Mouse (Mus musculus) testis, adult 2 months (tissue): Measurements from ENCODE around the gene Polr2a. TPM values are rescaled to one million over a fixed set of nuclear protein-coding genes. Genes with fewer than 3 reads are reported as not detected.

Experiments
- H3K27ac ChIP-seq: fragments of 200-500 bp; 2 replicates; pipeline ENCODE4 v1.5.1; 2012; ENCODE audit warnings: low read depth, low read length; ENCODE audit not compliant: control insufficient read depth, insufficient read depth
- H3K27me3 ChIP-seq: fragments of 200-500 bp; 2 replicates; pipeline ENCODE4 v1.6.1; 2012; ENCODE audit warnings: mild to moderate bottlenecking, low read length, moderate library complexity; ENCODE audit not compliant: control insufficient read depth, insufficient read depth
- H3K36me3 ChIP-seq: fragments of 200-500 bp; 2 replicates; pipeline ENCODE4 v1.6.1; 2012; ENCODE audit warnings: mild to moderate bottlenecking, low read length; ENCODE audit not compliant: control insufficient read depth, insufficient read depth
- H3K4me1 ChIP-seq: fragments of 200-500 bp; 2 replicates; pipeline ENCODE4 v1.6.1; 2012; ENCODE audit warnings: low read length; ENCODE audit not compliant: control insufficient read depth, insufficient read depth
- H3K4me3 ChIP-seq: fragments of 200-500 bp; 2 replicates; pipeline ENCODE4 v1.5.1; 2012; ENCODE audit warnings: low read depth, mild to moderate bottlenecking, low read length, moderate library complexity, mixed read lengths; ENCODE audit not compliant: control insufficient read depth
- CTCF ChIP-seq: fragments of 200-500 bp; IDR thresholded peaks from 2 replicates; pipeline ENCODE4 v1.5.1; 2012; ENCODE audit warnings: low read depth, mild to moderate bottlenecking, inconsistent platforms, low read length, moderate library complexity; ENCODE audit not compliant: control insufficient read depth, insufficient read depth, insufficient replicate concordance
- POLR2A ChIP-seq: fragments of 200-500 bp; IDR thresholded peaks from 2 replicates; pipeline ENCODE4 v1.6.1; 2012; ENCODE audit warnings: low read depth, mild to moderate bottlenecking, inconsistent platforms, low read length, moderate library complexity; ENCODE audit not compliant: control insufficient read depth
- polyA plus RNA-seq: library from polyadenylated mRNA; depleted of rRNA; stranded (reverse); fragments of >200 nt; gene quantifications from 2 replicates; pipeline ENCODE4 v1.2.3, GENCODE M21; 2012

Gene Polr2a
- polyA plus RNA-seq, 1 experiment = 75.8 TPM

GRCm38 (mm10) chr11:69766872-69767624 is 8.6 kb upstream of the Polr2a start:
- no peaks in the 10 kb centered on the region for H3K27me3 ChIP-seq
- peaks cover 12% of the 10 kb centered on the region for H3K4me1 ChIP-seq
- H3K27ac ChIP-seq = no peak overlapping the region
- TF ChIP-seq POLR2A = no peak
- no peak for TF ChIP-seq CTCF
- peak overlapping the region; percentile 3 for H3K4me3 ChIP-seq
- no peaks in the 10 kb centered on the region for H3K36me3 ChIP-seq

- Histone ChIP-seq H3K4me3 (peak overlapping the region; percentile 85), H3K36me3 (no peaks in the 10 kb centered on the region), H3K27me3 (no peaks in the 10 kb centered on the region), H3K27ac (no peak overlapping the region; the same call in 1 of the 2 replicates), H3K4me1 (peaks cover 12% of the 10 kb centered on the region)
- TF ChIP-seq POLR2A = no peak
- TF ChIP-seq CTCF = no peak
These were observed 7.7 kb upstream of the Polr2a start for GRCm38 (mm10) chr11:69766126-69766609.

GRCm38 (mm10) chr11:69765221-69766125 is 7.0 kb upstream of the Polr2a start, which contains the start of gene Zbtb4:
Gene Zbtb4, plus strand, starts transcription at chr11:69765912.
- TF ChIP-seq CTCF (no peak), POLR2A (no peak)
- Histone ChIP-seq H3K27me3 (no peaks in the 10 kb centered on the region), H3K4me1 (peaks cover 12% of the 10 kb centered on the region), H3K36me3 (no peaks in the 10 kb centered on the region), H3K27ac (peak within 1 kb of the TSS; percentile 63), H3K4me3 (peak within 1 kb of the TSS; percentile 85)

- Histone ChIP-seq H3K27ac (no peak overlapping the region), H3K36me3 (no peaks in the 10 kb centered on the region), H3K4me1 (peaks cover 20% of the 10 kb centered on the region), H3K4me3 (no peak overlapping the region; the same call in 1 of the 2 replicates), H3K27me3 (no peaks in the 10 kb centered on the region)
- TF ChIP-seq CTCF = peak; percentile 14; the same call in 1 of the 2 replicates
- TF ChIP-seq POLR2A = no peak
These were observed 5.1 kb upstream of the Polr2a start for GRCm38 (mm10) chr11:69763551-69763950.

- H3K4me3 ChIP-seq = peak within 1 kb of the TSS; percentile 99
- peaks cover 1% of the 10 kb centered on the region for H3K36me3 ChIP-seq
- peaks cover 17% of the 10 kb centered on the region for H3K4me1 ChIP-seq
- H3K27ac ChIP-seq = no peak within 1 kb of the TSS
- no peaks in the 10 kb centered on the region for H3K27me3 ChIP-seq
- TF ChIP-seq CTCF (no peak), POLR2A (no peak)
These were observed 3.4 kb upstream of the Polr2a start, which contains the start of gene Slc35g3 for GRCm38 (mm10) chr11:69761868-69762267. Gene Slc35g3, minus strand, starts transcription at chr11:69761968.

- H3K27ac ChIP-seq = no peak overlapping the region
- peak overlapping the region; percentile 99 for H3K4me3 ChIP-seq
- no peaks in the 10 kb centered on the region for H3K27me3 ChIP-seq
- TF ChIP-seq POLR2A (no peak), CTCF (no peak)
- peaks cover 16% of the 10 kb centered on the region for H3K4me1 ChIP-seq
- peaks cover 1% of the 10 kb centered on the region for H3K36me3 ChIP-seq
These were observed 2.4 kb upstream of the Polr2a start for GRCm38 (mm10) chr11:69760901-69761200.
